Mouse (Mus musculus) kidney, postnatal 25 days (tissue): ENCODE measurements at regions not wholly inside any gene's neighbourhood (a gene's known extent, or its start where the extent isn't known, plus 50 kb on each side); places are given as distances from the start of the nearest gene placed in this dataset.

Source experiments
- DNase-seq, 2 experiments: peaks; one replicate each; pipeline ENCODE4 v3.0.0; 2021; ENCODE audit warnings: mixed read lengths in 2 of 2

DNA sequence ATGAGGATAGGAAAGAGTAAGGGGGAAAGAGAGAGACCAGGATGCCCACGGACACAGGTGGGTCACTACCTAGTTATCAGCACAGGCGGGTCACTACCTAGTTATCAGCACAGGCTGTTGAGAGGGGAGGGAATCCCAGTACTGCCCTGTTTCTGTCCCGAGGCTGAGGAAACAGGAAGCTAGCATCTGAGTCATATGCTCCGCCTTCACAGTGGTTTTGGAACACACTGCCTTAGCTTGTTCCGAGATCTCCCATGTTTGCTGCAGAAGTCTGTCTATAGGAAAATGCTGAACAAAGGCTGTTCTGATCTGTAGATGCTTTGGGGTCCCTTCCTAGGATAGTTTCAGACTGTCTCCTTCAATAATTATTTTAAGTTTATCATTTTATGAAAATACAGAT is 55.4 kb upstream of the Chd6 start:
- no peak for DNase-seq
